Mouse (Mus musculus) intestine, embryonic 14.5 days (tissue): ENCODE measurements around the gene Mtnr1b. TPM values are rescaled to one million over a fixed set of nuclear protein-coding genes. Genes with fewer than 3 reads are reported as not detected.
"Not testable (repeated sequence)": the region's sequence is repeated elsewhere in the genome, so short reads cannot be mapped to it uniquely, and the experiment has no call there.

Experiments used
- ATAC-seq: fragments of 200-750 bp; cut with Nextera tagmentation; replicated peaks from 2 replicates; pipeline ENCODE4 v1.8.0; 2017; ENCODE audit warnings: low read depth, moderate number of reproducible peaks, moderate TSS enrichment, moderate library complexity; ENCODE audit not compliant: low FRiP score, low TSS enrichment
- DNase-seq: peaks from one replicate; pipeline ENCODE4 v3.0.0-alpha.2; 2018; ENCODE audit warnings: low spot score
- H3K27ac ChIP-seq: fragments of 300-500 bp; sonication (generic); 2 replicates; pipeline ENCODE4 v1.5.1; 2014; ENCODE audit warnings: low read depth, mild to moderate bottlenecking, control low read depth
- H3K27me3 ChIP-seq: fragments of 300-500 bp; sonication (generic); replicated peaks from 2 replicates; pipeline ENCODE4 v1.6.1; 2014; ENCODE audit warnings: low read length, control low read depth; ENCODE audit not compliant: control insufficient read depth, insufficient read depth
- H3K36me3 ChIP-seq: fragments of 300-500 bp; sonication (generic); 2 replicates; pipeline ENCODE4 v1.6.1; 2014; ENCODE audit warnings: low read length, control low read depth; ENCODE audit not compliant: control insufficient read depth, insufficient read depth
- H3K4me1 ChIP-seq: fragments of 300-500 bp; sonication (generic); replicated peaks from 2 replicates; pipeline ENCODE4 v1.6.1; 2014; ENCODE audit warnings: low read length, control low read depth, mixed read lengths; ENCODE audit not compliant: control insufficient read depth, insufficient read depth
- H3K4me2 ChIP-seq: fragments of 300-500 bp; sonication (generic); 2 replicates; pipeline ENCODE4 v1.6.1; 2014; ENCODE audit warnings: low read length
- H3K4me3 ChIP-seq: fragments of 300-500 bp; sonication (generic); 2 replicates; pipeline ENCODE4 v1.5.1; 2014; ENCODE audit warnings: low read depth, low read length, control low read depth, mixed read lengths
- H3K9ac ChIP-seq: fragments of 300-500 bp; sonication (generic); 2 replicates; pipeline ENCODE4 v1.6.1; 2014; ENCODE audit warnings: mild to moderate bottlenecking, low read length
- H3K9me3 ChIP-seq: fragments of 300-500 bp; sonication (generic); 2 replicates; pipeline ENCODE4 v1.6.1; 2016; ENCODE audit warnings: low read length, control low read depth; ENCODE audit not compliant: control insufficient read depth
- WGBS: fragments of 180-500 bp; shearing (Covaris S2); extraction: QIAGEN DNeasy Blood & Tissue Kit; methylation state at CpG from one replicate; pipeline ENCODE4 v1.1.7; 2014; 5-methylcytosine and 5-hydroxymethylcytosine counted together
- polyA plus RNA-seq: library from polyadenylated mRNA; unstranded; fragments of >200 nt; fragmentation: Nextera tagmentation; extraction: Ambion mirVana; gene quantifications from 2 replicates; pipeline ENCODE4 v1.2.1, GENCODE M21; 2014

The Mtnr1b gene
- polyA plus RNA-seq, 1 experiment from 2014 or later, result not detected

GRCm38 (mm10) chr9:15844936-15845335, 29.4 kb downstream of the Mtnr1b start:
- not testable (repeated sequence) for H3K27ac ChIP-seq, ATAC-seq, H3K9ac ChIP-seq, H3K4me1 ChIP-seq, DNase-seq, H3K27me3 ChIP-seq, H3K36me3 ChIP-seq, H3K9me3 ChIP-seq, H3K4me3 ChIP-seq, H3K4me2 ChIP-seq
- 74% methylated on average over 4 of the region's 4 CpGs for WGBS

GRCm38 (mm10) chr9:15813002-15813911, 61.1 kb downstream of the Mtnr1b start:
- H3K27ac ChIP-seq, result no peak overlapping the region
- ATAC-seq (no peak), DNase-seq (no peak)
- no peaks in the 10 kb centered on the region for H3K4me1 ChIP-seq
- 85% methylated on average over 6 of the region's 6 CpGs for WGBS
- no peak overlapping the region for H3K9ac ChIP-seq
- no peaks in the 10 kb centered on the region for H3K9me3 ChIP-seq
- H3K4me3 ChIP-seq, result no peak overlapping the region
- no peak overlapping the region for H3K4me2 ChIP-seq
- H3K27me3 ChIP-seq, result no peaks in the 10 kb centered on the region
- H3K36me3 ChIP-seq, result no peaks in the 10 kb centered on the region

GRCm38 (mm10) chr9:15804296-15804695, 70.1 kb downstream of the Mtnr1b start:
- H3K27me3 ChIP-seq, result no peaks in the 10 kb centered on the region
- no peak overlapping the region for H3K9ac ChIP-seq
- 85% methylated on average over 2 of the region's 2 CpGs for WGBS
- no peaks in the 10 kb centered on the region for H3K36me3 ChIP-seq
- H3K4me2 ChIP-seq, result no peak overlapping the region
- H3K9me3 ChIP-seq, result no peaks in the 10 kb centered on the region
- ATAC-seq (no peak), DNase-seq (no peak)
- no peak overlapping the region for H3K27ac ChIP-seq
- no peak overlapping the region for H3K4me3 ChIP-seq
- no peaks in the 10 kb centered on the region for H3K4me1 ChIP-seq

DNA sequence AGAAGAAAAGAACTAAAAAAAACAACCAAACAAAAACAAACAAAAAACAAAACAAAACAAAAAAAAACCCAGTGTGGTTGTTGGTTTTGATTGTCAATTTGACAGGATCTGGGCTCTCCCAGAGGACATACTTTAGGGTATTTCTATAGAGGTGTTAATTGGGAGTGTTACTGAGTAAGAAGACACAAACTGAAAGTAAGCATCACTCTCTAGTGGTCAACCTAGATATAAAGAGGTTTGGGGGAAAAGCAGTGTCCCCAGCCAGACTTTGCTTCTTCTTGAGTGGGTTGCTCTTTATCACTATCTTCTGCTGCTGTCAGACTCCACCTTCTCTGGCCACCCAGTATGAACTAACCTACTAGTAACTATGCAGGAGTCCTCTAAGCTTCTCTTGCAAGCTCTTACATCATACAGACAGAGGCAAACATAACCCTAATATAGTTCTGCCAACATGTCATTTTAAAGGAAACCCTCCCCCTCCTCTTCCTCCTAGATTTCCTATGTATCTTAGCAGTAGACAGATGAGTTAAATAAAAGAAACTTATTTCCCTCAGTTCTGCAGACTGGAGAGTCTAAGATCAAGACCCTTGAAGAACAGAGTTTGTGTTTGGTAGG, 71.8 kb downstream of the Mtnr1b start:
- no peak overlapping the region for H3K9ac ChIP-seq
- no peak overlapping the region for H3K27ac ChIP-seq
- H3K27me3 ChIP-seq, result no peaks in the 10 kb centered on the region
- DNase-seq, result no peak
- no peaks in the 10 kb centered on the region for H3K36me3 ChIP-seq
- no peak for ATAC-seq
- H3K9me3 ChIP-seq, result no peaks in the 10 kb centered on the region
- H3K4me2 ChIP-seq, result no peak overlapping the region
- H3K4me3 ChIP-seq, result no peak overlapping the region
- H3K4me1 ChIP-seq, result no peaks in the 10 kb centered on the region

DNA sequence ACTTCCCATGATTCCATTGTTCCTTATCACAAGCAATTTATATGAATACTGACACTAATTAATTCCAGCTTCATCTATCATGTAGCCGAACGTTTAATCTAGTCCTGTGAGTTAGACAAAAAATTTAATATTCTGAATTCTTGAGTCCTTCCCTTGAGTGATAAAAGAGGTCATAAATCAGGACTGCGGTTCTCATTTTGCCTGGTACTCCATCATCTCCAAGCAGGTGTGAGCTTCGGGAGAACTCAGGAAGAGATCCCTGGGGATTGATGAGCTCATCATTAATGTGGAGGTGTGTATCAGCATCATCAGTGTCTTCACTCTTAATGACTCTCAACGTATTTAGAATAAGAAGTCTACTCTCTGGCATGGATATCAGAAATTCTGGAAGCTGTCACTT, 74.0 kb downstream of the Mtnr1b start:
- H3K9me3 ChIP-seq, result no peaks in the 10 kb centered on the region
- 80% methylated on average over 5 of the region's 5 CpGs for WGBS
- no peak overlapping the region for H3K27ac ChIP-seq
- H3K4me2 ChIP-seq, result no peak overlapping the region
- DNase-seq (no peak), ATAC-seq (no peak)
- no peak overlapping the region for H3K4me3 ChIP-seq
- no peaks in the 10 kb centered on the region for H3K36me3 ChIP-seq
- H3K9ac ChIP-seq, result no peak overlapping the region
- no peaks in the 10 kb centered on the region for H3K27me3 ChIP-seq
- H3K4me1 ChIP-seq, result no peaks in the 10 kb centered on the region

- Histone ChIP-seq H3K27me3 (no peaks in the 10 kb centered on the region), H3K27ac (no peak overlapping the region), H3K9ac (no peak overlapping the region), H3K36me3 (no peaks in the 10 kb centered on the region), H3K4me2 (no peak overlapping the region), H3K4me1 (no peaks in the 10 kb centered on the region), H3K9me3 (no peaks in the 10 kb centered on the region), H3K4me3 (no peak overlapping the region)
- DNase-seq (no peak), ATAC-seq (no peak)
- 85% methylated on average over 6 of the region's 6 CpGs for WGBS
Observed at GRCm38 (mm10) chr9:15794408-15794807, 79.9 kb downstream of the Mtnr1b start.

- no peak overlapping the region for H3K9ac ChIP-seq
- no peaks in the 10 kb centered on the region for H3K36me3 ChIP-seq
- DNase-seq (no peak), ATAC-seq (no peak)
- no peaks in the 10 kb centered on the region for H3K9me3 ChIP-seq
- no peak overlapping the region for H3K4me2 ChIP-seq
- H3K27ac ChIP-seq, result no peak overlapping the region
- no peaks in the 10 kb centered on the region for H3K27me3 ChIP-seq
- no peaks in the 10 kb centered on the region for H3K4me1 ChIP-seq
- H3K4me3 ChIP-seq, result no peak overlapping the region
- WGBS, result 80% methylated on average over 9 of the region's 9 CpGs
Observed at GRCm38 (mm10) chr9:15792076-15792475, 82.3 kb downstream of the Mtnr1b start.

DNA sequence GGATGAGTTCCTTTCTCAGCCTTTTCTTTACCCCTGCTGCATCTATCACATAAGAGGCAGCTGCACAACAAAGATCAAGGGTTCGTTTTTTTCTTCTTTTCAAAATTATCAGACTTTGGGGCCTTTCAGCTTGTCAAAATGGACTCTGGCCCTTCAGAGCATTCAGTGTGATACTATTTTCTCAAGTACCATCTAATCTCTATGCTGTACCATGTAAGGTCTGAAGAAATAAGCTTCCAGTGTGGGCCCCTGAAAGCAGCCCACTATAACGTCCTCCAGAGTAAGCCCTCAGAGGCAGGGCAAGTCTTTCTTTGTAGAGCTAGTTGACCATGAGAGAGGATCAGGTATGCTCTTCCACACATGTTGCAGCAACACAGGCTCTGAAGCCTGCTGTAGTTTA, 87.7 kb downstream of the Mtnr1b start:
- Histone ChIP-seq H3K27ac (no peak overlapping the region), H3K27me3 (no peaks in the 10 kb centered on the region), H3K9me3 (no peaks in the 10 kb centered on the region), H3K4me3 (no peak overlapping the region), H3K4me1 (no peaks in the 10 kb centered on the region), H3K4me2 (no peak overlapping the region), H3K36me3 (no peaks in the 10 kb centered on the region), H3K9ac (no peak overlapping the region)
- DNase-seq, result no peak
- no peak for ATAC-seq
- 71% methylated on average over 2 of the region's 2 CpGs for WGBS

- Histone ChIP-seq H3K36me3 (no peaks in the 10 kb centered on the region), H3K9me3 (no peaks in the 10 kb centered on the region), H3K9ac (no peak overlapping the region), H3K4me3 (no peak overlapping the region), H3K27me3 (no peaks in the 10 kb centered on the region), H3K4me2 (no peak overlapping the region), H3K27ac (no peak overlapping the region), H3K4me1 (no peaks in the 10 kb centered on the region)
- ATAC-seq (no peak), DNase-seq (no peak)
- WGBS, result 69% methylated on average over 3 of the region's 3 CpGs
Observed at GRCm38 (mm10) chr9:15786192-15786591, 88.2 kb downstream of the Mtnr1b start.
